Mouse (Mus musculus): ENCODE results near the gene Zfp963. TPM values are rescaled to one million over a fixed set of nuclear protein-coding genes. Genes with fewer than 3 reads are reported as not detected.
"Not testable (repeated sequence)": the region's sequence is repeated elsewhere in the genome, so short reads cannot be mapped to it uniquely, and the experiment has no call there.

Zfp963 gene
- total RNA-seq, 2 experiments from 2014 or later: 4.7 to 6.7 TPM

- no peak for DNase-seq (ENCODE audit: low spot score in 2 of 2)
Observed at GRCm38 (mm10) chr8:69741231-69741630, 8.5 kb downstream of the Zfp963 start.

- no peak for DNase-seq (ENCODE audit: low spot score in 2 of 2)
Observed at GRCm38 (mm10) chr8:69740763-69741162, 9.0 kb downstream of the Zfp963 start.

- DNase-seq (ENCODE audit: low spot score in 2 of 2): no peak
Observed at GRCm38 (mm10) chr8:69735495-69735894, 14.3 kb downstream of the Zfp963 start.

- no peak for DNase-seq (ENCODE audit: low spot score in 2 of 2)
Observed at GRCm38 (mm10) chr8:69717232-69717580, 32.6 kb downstream of the Zfp963 start.

- peak; percentile 93 to 94 for DNase-seq (ENCODE audit: low spot score in 2 of 2)
Observed at GRCm38 (mm10) chr8:69716403-69717231, 33.2 kb downstream of the Zfp963 start.

GRCm38 (mm10) chr8:69715366-69715765 lies 34.4 kb downstream of the Zfp963 start:
- no peak for DNase-seq (ENCODE audit: low spot score in 2 of 2)

- DNase-seq (ENCODE audit: low spot score in 2 of 2): no peak
Observed at GRCm38 (mm10) chr8:69713516-69713915, 36.3 kb downstream of the Zfp963 start.

GRCm38 (mm10) chr8:69710624-69711023 lies 39.1 kb downstream of the Zfp963 start, which contains the start of gene Zfp869:
Gene Zfp869, minus strand, starts transcription at chr8:69710724.
- not testable (repeated sequence) for DNase-seq (ENCODE audit: low spot score in 2 of 2)

GRCm38 (mm10) chr8:69701810-69702209 lies 48.0 kb downstream of the Zfp963 start:
- no peak for DNase-seq (ENCODE audit: low spot score in 2 of 2)

Other genes with a start within 250 kb of the Zfp963 start
- gene Gm7697, start 227.0 kb downstream of the Zfp963 start, total RNA-seq (2021): not detected
- 10 to 100 TPM; 17.1 to 17.6 TPM for gene Zfp868, start 124.4 kb downstream of the Zfp963 start, total RNA-seq (2021)
- gene Zfp964, start 95.5 kb downstream of the Zfp963 start, total RNA-seq (2021): 1 to 10 TPM; 3.4 to 3.7 TPM
- 10 to 100 TPM; 17.1 to 20.0 TPM for gene Zfp869, start 39.2 kb downstream of the Zfp963 start, total RNA-seq (2021)
- under 1 TPM in 1 of 2 experiments, not detected in 1; 0.91 TPM for gene Gm20422, start 24.9 kb upstream of the Zfp963 start, total RNA-seq (2021)
- gene Atp13a1, start 41.2 kb upstream of the Zfp963 start, total RNA-seq (2021): 10 to 100 TPM; 44.9 to 49.6 TPM
- 10 to 100 TPM; 30.8 to 32.6 TPM for gene Zfp866, start 41.2 kb upstream of the Zfp963 start, total RNA-seq (2021)
- gene Gmip, start 58.7 kb upstream of the Zfp963 start, total RNA-seq (2021): 10 to 100 TPM; 27.0 to 41.3 TPM
- 1 to 10 TPM; 1.7 to 1.9 TPM for gene Lpar2, start 72.5 kb upstream of the Zfp963 start, total RNA-seq (2021)
- 10 to 100 TPM; 18.8 to 25.4 TPM for gene Pbx4, start 82.5 kb upstream of the Zfp963 start, total RNA-seq (2021)
- gene Cilp2, start 137.7 kb upstream of the Zfp963 start, total RNA-seq (2021): 1 to 10 TPM; 2.5 to 2.8 TPM
- under 1 TPM; 0.49 to 0.62 TPM for gene Tssk6, start 152.2 kb upstream of the Zfp963 start, total RNA-seq (2021)
- 100 to 1,000 TPM; 137 to 147 TPM for gene Ndufa13, start 152.6 kb upstream of the Zfp963 start, total RNA-seq (2021)
- 10 to 100 TPM; 11.8 to 14.1 TPM for gene Yjefn3, start 152.7 kb upstream of the Zfp963 start, total RNA-seq (2021)
- 10 to 100 TPM; 40.9 to 43.3 TPM for gene Gatad2a, start 246.4 kb upstream of the Zfp963 start, total RNA-seq (2021)

Data from layer of hippocampus, postnatal 10 days (tissue).